Mouse (Mus musculus): Measurements from ENCODE around the gene Rnf223. TPM values are rescaled to one million over a fixed set of nuclear protein-coding genes. Genes with fewer than 3 reads are reported as not detected.

The Rnf223 gene
- 0.56 and 0.76 TPM in 2 replicates for polyA plus RNA-seq (2016; fragmentation: Nextera tagmentation; extraction: Ambion mirVana)

GRCm38 (mm10) chr4:156130436-156130835 is at the start of gene Rnf223:
Gene Rnf223 (plus strand): TSS chr4:156130513.
- ATAC-seq (ENCODE audit: low FRiP score): no peak

GRCm38 (mm10) chr4:156082621-156083234 is 47.6 kb upstream of the Rnf223 start:
- no peak for ATAC-seq (ENCODE audit: low FRiP score)
- 69% methylated on average over 4 of the region's 4 CpGs for WGBS
- H3K4me2 ChIP-seq (replicated peaks): no peak overlapping the region
- H3K4me3 ChIP-seq: no peak overlapping the region
- no peaks in the 10 kb centered on the region for H3K9me3 ChIP-seq (replicated peaks)
- H3K27me3 ChIP-seq: peaks cover 11% of the 10 kb centered on the region
- H3K9ac ChIP-seq: no peak overlapping the region
- peaks cover 5% of the 10 kb centered on the region for H3K4me1 ChIP-seq
- H3K27ac ChIP-seq: no peak overlapping the region
- no peaks in the 10 kb centered on the region for H3K36me3 ChIP-seq

More at GRCm38 (mm10) chr4:156130436-156130835, at the start of gene Rnf223:
- H3K36me3 ChIP-seq: peaks cover 22% of the 10 kb centered on the region
- H3K4me1 ChIP-seq: 0 out of 2 replicates have a peak, but pooled peaks cover 2% of the 10 kb centered on the region
- no peak within 1 kb of the TSS for H3K4me2 ChIP-seq (replicated peaks)
- H3K9ac ChIP-seq: no peak within 1 kb of the TSS
- H3K27me3 ChIP-seq: no peaks in the 10 kb centered on the region
- 87% methylated on average over 15 of the region's 15 CpGs for WGBS
- H3K9me3 ChIP-seq (replicated peaks): no peaks in the 10 kb centered on the region
- no peak within 1 kb of the TSS for H3K27ac ChIP-seq
- H3K4me3 ChIP-seq: no peak within 1 kb of the TSS

GRCm38 (mm10) chr4:156083348-156083747 is 47.0 kb upstream of the Rnf223 start:
- no peak overlapping the region for H3K27ac ChIP-seq
- H3K9ac ChIP-seq: no peak overlapping the region
- H3K4me2 ChIP-seq (replicated peaks): no peak overlapping the region
- no peak for ATAC-seq (ENCODE audit: low FRiP score)
- no peak overlapping the region for H3K4me3 ChIP-seq
- peaks cover 5% of the 10 kb centered on the region for H3K27me3 ChIP-seq
- 82% methylated on average over 5 of the region's 5 CpGs for WGBS
- no peaks in the 10 kb centered on the region for H3K36me3 ChIP-seq
- no peaks in the 10 kb centered on the region for H3K4me1 ChIP-seq
- H3K9me3 ChIP-seq (replicated peaks): no peaks in the 10 kb centered on the region

GRCm38 (mm10) chr4:156084096-156084879 is 46.0 kb upstream of the Rnf223 start:
- 82% methylated on average over 9 of the region's 9 CpGs for WGBS
- no peak overlapping the region for H3K27ac ChIP-seq
- no peaks in the 10 kb centered on the region for H3K9me3 ChIP-seq (replicated peaks)
- H3K4me2 ChIP-seq (replicated peaks): no peak overlapping the region
- H3K27me3 ChIP-seq: no peaks in the 10 kb centered on the region
- no peaks in the 10 kb centered on the region for H3K4me1 ChIP-seq
- no peak overlapping the region for H3K4me3 ChIP-seq
- H3K9ac ChIP-seq: no peak overlapping the region
- H3K36me3 ChIP-seq: no peaks in the 10 kb centered on the region
- ATAC-seq (ENCODE audit: low FRiP score): no peak

GRCm38 (mm10) chr4:156085256-156085655 is 45.1 kb upstream of the Rnf223 start:
- WGBS: 83% methylated on average over 8 of the region's 8 CpGs
- no peaks in the 10 kb centered on the region for H3K36me3 ChIP-seq
- no peak for ATAC-seq (ENCODE audit: low FRiP score)

GRCm38 (mm10) chr4:156087398-156088087 is 42.8 kb upstream of the Rnf223 start:
- Histone ChIP-seq H3K27ac (no peak overlapping the region), H3K9ac (no peak overlapping the region), H3K27me3 (no peaks in the 10 kb centered on the region), H3K4me1 (no peaks in the 10 kb centered on the region), H3K36me3 (no peaks in the 10 kb centered on the region), H3K4me3 (no peak overlapping the region), H3K9me3 (replicated peaks) (no peaks in the 10 kb centered on the region), H3K4me2 (replicated peaks) (no peak overlapping the region)
- no peak for ATAC-seq (ENCODE audit: low FRiP score)
- 44% methylated on average over 5 of the region's 5 CpGs for WGBS

More at GRCm38 (mm10) chr4:156085256-156085655, 45.1 kb upstream of the Rnf223 start:
- Histone ChIP-seq H3K27me3 (no peaks in the 10 kb centered on the region), H3K9ac (no peak overlapping the region), H3K4me1 (no peaks in the 10 kb centered on the region), H3K4me2 (replicated peaks) (no peak overlapping the region), H3K27ac (no peak overlapping the region), H3K4me3 (no peak overlapping the region), H3K9me3 (replicated peaks) (no peaks in the 10 kb centered on the region)

GRCm38 (mm10) chr4:156091236-156091635 is 39.1 kb upstream of the Rnf223 start:
- H3K4me1 ChIP-seq: no peaks in the 10 kb centered on the region
- no peak overlapping the region for H3K4me3 ChIP-seq
- H3K27me3 ChIP-seq: no peaks in the 10 kb centered on the region; the same call in 1 of the 2 replicates
- no peak overlapping the region for H3K9ac ChIP-seq
- ATAC-seq (ENCODE audit: low FRiP score): no peak
- H3K9me3 ChIP-seq (replicated peaks): no peaks in the 10 kb centered on the region
- no peaks in the 10 kb centered on the region for H3K36me3 ChIP-seq
- H3K27ac ChIP-seq: no peak overlapping the region
- no peak overlapping the region for H3K4me2 ChIP-seq (replicated peaks)
- WGBS: 68% methylated on average over 1 of the region's 1 CpGs

- no peak for ATAC-seq (ENCODE audit: low FRiP score)
These were observed 37.5 kb upstream of the Rnf223 start for GRCm38 (mm10) chr4:156092765-156093164.

GRCm38 (mm10) chr4:156093758-156094157 is 36.6 kb upstream of the Rnf223 start:
- ATAC-seq (ENCODE audit: low FRiP score): no peak

More at GRCm38 (mm10) chr4:156092765-156093164, 37.5 kb upstream of the Rnf223 start:
- Histone ChIP-seq H3K9me3 (replicated peaks) (no peaks in the 10 kb centered on the region), H3K9ac (no peak overlapping the region), H3K36me3 (no peaks in the 10 kb centered on the region), H3K27ac (no peak overlapping the region), H3K27me3 (no peaks in the 10 kb centered on the region; the same call in 1 of the 2 replicates), H3K4me3 (no peak overlapping the region), H3K4me1 (no peaks in the 10 kb centered on the region), H3K4me2 (replicated peaks) (no peak overlapping the region)
- 86% methylated on average over 1 of the region's 1 CpGs for WGBS

GRCm38 (mm10) chr4:156096191-156096590 is 34.1 kb upstream of the Rnf223 start:
- no peaks in the 10 kb centered on the region for H3K36me3 ChIP-seq
- no peak for ATAC-seq (ENCODE audit: low FRiP score)
- no peaks in the 10 kb centered on the region; the same call in 1 of the 2 replicates for H3K27me3 ChIP-seq
- no peak overlapping the region for H3K4me3 ChIP-seq
- no peak overlapping the region for H3K4me2 ChIP-seq (replicated peaks)
- H3K4me1 ChIP-seq: no peaks in the 10 kb centered on the region
- no peaks in the 10 kb centered on the region for H3K9me3 ChIP-seq (replicated peaks)
- WGBS: 83% methylated on average over 1 of the region's 1 CpGs
- H3K27ac ChIP-seq: no peak overlapping the region
- no peak overlapping the region for H3K9ac ChIP-seq

More at GRCm38 (mm10) chr4:156093758-156094157, 36.6 kb upstream of the Rnf223 start:
- H3K27me3 ChIP-seq: no peaks in the 10 kb centered on the region; the same call in 1 of the 2 replicates
- H3K4me2 ChIP-seq (replicated peaks): no peak overlapping the region
- no peaks in the 10 kb centered on the region for H3K9me3 ChIP-seq (replicated peaks)
- no peaks in the 10 kb centered on the region for H3K4me1 ChIP-seq
- 84% methylated on average over 5 of the region's 5 CpGs for WGBS
- H3K36me3 ChIP-seq: no peaks in the 10 kb centered on the region
- H3K4me3 ChIP-seq: no peak overlapping the region
- H3K9ac ChIP-seq: no peak overlapping the region
- H3K27ac ChIP-seq: no peak overlapping the region

GRCm38 (mm10) chr4:156097770-156098366 is 32.4 kb upstream of the Rnf223 start:
- Histone ChIP-seq H3K27me3 (no peaks in the 10 kb centered on the region; the same call in 1 of the 2 replicates), H3K9ac (no peak overlapping the region), H3K4me3 (no peak overlapping the region), H3K9me3 (replicated peaks) (no peaks in the 10 kb centered on the region), H3K4me1 (no peaks in the 10 kb centered on the region), H3K4me2 (replicated peaks) (no peak overlapping the region), H3K36me3 (no peaks in the 10 kb centered on the region), H3K27ac (no peak overlapping the region)
- no peak for ATAC-seq (ENCODE audit: low FRiP score)
- 64% methylated on average over 9 of the region's 9 CpGs for WGBS

GRCm38 (mm10) chr4:156099427-156099826 is 30.9 kb upstream of the Rnf223 start:
- Histone ChIP-seq H3K9ac (no peak overlapping the region), H3K4me2 (replicated peaks) (no peak overlapping the region), H3K36me3 (no peaks in the 10 kb centered on the region), H3K27ac (no peak overlapping the region), H3K4me1 (no peaks in the 10 kb centered on the region), H3K27me3 (no peaks in the 10 kb centered on the region; the same call in 1 of the 2 replicates), H3K9me3 (replicated peaks) (no peaks in the 10 kb centered on the region), H3K4me3 (no peak overlapping the region)
- ATAC-seq (ENCODE audit: low FRiP score): no peak
- 69% methylated on average over 6 of the region's 6 CpGs for WGBS
